Mouse (Mus musculus) cerebellum, postnatal 25 days (tissue): ENCODE data around the gene Nt5c2.
"Not testable (repeated sequence)": the region's sequence is repeated elsewhere in the genome, so short reads cannot be mapped to it uniquely, and the experiment has no call there.

Experiments
- DNase-seq, 2 experiments: peaks; one replicate each; pipeline ENCODE4 v3.0.0; 2021; ENCODE audit warnings: mixed read lengths in 2 of 2

The Nt5c2 gene

DNA sequence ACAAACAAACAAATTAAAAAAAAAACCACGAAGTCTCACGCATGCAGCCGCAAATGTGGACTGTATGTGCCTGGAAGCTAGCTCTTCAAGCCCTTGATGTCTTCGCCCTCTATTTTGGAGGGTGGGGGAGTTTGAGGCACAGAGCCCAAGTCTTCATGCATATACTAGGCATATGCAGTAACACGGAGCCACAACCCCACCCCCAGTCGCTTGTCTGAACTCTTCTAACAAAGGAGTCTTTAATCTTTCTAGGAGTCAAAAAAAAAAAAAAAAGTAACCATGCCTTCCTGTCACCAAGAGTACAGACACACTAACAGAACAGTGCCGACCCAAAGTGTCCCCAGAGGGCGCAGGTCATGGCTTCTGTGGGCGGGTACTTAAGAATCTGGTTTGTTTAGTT, 1.0 kb upstream of the Nt5c2 start:
- DNase-seq, result peak in 1 of 2 experiments; percentile 36

DNA sequence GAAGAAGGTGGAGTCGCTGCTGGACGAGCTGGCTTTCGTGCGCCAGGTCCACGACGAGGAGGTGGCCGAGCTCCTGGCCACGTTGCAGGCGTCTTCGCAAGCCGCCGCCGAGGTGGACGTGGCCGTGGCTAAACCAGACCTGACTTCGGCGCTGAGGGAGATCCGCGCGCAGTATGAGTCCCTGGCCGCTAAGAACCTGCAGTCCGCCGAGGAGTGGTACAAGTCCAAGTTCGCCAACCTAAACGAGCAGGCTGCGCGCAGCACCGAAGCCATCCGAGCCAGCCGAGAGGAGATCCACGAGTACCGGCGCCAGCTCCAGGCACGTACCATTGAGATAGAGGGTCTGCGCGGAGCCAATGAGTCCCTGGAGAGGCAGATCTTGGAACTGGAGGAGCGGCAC, 443 bp upstream of the Nt5c2 start:
- DNase-seq, result no peak

DNA sequence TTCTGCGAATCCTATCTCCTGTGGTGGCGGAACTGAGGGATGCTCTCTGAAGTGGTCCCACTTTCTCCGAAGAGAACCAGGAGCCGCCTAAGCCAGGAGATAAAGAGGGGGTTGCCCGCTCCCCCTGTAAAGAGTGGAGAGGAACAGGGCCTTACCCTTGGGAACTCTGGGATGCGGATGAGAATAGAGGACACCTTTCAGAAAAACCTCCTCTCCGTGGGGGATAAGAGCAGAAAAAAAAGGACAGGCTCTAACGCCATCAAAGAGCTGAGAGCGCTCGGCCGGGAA, 850 bp downstream of the Nt5c2 start:
- DNase-seq, result no peak

DNA sequence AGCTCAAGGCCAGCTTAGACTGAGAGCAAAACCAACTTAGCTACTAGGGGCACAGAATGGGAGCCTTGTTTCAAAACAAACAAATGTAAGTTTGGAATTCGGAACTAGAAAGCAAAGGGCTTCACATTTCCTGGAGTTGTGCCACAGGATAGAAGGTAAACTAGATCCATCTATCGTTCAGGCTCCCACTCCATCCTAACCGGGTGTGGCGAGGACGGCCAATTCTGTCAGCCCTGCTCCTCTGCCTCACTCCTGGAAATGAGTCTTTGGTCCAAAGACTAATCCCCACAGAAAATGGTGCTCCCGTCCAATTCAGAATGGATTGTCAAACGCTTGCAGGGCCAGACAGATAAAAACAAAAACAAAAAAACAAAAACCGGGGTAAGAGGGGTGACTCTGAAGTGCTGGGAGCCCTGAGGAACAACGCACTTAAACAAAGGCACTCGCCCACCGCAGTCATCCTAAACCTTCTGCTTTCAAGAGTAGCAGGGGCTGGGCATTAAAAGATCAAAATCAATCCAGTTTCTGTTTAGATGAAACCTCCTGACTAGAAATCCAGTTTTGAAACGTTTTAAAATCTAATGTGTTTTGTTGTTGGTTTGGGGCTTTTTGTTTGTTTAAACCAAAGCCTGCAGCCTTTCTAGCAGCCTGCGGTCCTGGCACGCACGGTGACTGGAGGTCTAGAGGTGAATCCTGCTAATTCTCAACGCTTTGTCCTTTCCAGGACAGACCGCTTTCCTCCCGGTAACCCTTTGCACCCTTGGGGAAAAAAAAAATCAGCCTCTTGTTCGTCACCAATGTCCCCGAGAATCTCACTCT, 1.4 kb downstream of the Nt5c2 start:
- DNase-seq, result peak; percentile 37 to 53

DNA sequence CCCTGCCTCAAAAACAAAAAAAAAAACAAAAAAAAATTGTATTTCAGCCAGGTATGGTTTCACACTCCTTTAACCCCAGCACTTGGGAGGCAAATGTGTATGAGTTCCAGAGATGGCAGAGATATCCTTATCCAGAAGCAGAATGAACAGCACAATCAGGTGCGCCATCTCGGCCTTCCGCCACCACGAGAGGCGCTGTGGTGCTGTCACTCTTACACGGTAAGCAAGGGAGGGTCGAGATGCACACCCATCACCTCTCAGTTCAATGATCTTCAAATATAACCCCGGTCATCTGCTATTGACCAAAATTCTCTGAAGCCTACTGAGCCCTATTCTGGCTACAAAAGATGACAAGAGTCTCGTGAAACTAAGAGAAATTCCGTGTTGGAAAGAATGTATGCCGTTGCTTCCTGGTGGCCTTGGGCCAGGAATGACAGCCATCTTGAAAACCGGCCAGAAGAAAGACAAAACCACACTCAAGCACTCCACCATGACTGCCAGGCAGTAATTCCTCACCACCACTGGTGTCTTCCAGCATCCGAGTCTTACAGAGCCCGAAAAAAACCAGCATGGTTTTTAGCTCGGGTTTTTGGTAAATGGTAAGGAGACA, 2.3 kb downstream of the Nt5c2 start:
- peak; percentile 23 to 53 for DNase-seq

DNA sequence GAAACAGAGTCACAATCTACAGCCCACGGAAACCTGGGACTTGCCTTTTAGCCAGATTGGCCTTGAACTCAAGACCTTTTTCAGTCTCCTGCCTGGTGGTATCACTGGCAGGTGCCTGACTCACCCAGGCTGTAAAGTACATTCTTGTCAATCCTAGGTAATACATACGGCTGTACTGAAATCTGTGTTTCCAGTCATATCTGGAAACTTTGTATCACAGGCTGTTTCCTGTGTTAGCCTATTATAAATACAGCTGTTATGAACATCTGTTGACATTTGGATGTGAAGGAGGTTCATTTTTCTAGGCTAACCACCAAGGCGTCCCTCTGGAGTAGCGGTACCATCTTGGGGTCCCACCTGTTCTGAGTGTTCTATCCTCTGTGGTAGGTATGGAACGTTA, 5.0 kb downstream of the Nt5c2 start:
- no peak for DNase-seq

DNA sequence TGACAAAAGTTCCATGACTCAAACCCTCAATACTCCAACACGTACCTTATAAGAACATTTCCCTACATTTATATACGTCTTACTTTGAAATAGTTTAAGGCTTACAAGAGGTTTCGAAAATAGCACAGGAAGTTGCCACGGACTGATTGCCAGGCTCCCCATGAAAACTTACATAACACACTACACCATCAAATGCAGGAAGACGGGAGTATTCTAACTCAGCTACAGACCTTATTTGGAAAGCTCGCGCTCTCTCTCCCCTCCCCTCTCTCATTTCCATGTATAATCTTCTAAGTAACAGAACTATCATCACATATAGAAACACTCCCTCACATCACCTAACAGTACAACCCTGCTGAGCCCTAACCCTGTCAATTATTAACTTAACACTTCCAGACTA, 5.5 kb downstream of the Nt5c2 start:
- no peak for DNase-seq

DNA sequence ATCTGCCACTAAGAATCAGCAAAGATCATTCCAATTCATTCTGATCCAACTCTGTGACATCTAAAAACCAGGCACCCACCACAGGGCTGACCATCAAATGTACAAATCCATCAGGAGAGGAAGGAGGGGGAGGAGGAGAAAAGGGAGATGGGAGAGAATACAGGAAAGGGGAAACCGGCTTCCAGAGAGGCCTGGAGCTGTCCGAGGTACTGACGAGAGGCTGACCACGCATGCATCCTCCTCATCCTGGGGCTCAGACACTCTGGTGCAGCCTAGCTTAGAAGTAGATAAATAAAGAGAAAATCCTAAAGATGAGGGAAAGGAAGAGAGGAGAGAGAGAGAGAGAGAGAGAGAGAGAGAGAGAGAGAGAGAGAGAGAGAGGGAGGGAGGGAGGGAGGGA, 8.6 kb downstream of the Nt5c2 start:
- no peak for DNase-seq

DNA sequence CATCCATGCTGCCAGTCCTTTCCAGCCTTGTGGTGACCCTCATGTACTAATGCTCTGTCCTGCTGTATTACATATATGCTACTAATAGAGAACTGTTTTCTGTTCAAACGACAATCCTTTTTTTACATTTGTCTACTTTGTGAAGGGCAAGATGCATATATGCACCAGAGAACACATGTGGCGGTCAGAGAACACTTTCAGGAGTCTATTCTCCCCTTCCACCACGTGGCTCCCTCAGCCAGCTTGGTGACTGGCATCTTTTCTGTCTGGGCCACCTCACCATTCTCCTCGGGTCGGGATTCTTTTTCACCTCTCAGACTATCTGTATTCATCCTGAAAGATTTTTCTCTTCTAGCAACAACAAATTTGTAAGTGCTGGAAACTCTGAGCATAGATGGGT, 9.1 kb downstream of the Nt5c2 start:
- no peak for DNase-seq

DNA sequence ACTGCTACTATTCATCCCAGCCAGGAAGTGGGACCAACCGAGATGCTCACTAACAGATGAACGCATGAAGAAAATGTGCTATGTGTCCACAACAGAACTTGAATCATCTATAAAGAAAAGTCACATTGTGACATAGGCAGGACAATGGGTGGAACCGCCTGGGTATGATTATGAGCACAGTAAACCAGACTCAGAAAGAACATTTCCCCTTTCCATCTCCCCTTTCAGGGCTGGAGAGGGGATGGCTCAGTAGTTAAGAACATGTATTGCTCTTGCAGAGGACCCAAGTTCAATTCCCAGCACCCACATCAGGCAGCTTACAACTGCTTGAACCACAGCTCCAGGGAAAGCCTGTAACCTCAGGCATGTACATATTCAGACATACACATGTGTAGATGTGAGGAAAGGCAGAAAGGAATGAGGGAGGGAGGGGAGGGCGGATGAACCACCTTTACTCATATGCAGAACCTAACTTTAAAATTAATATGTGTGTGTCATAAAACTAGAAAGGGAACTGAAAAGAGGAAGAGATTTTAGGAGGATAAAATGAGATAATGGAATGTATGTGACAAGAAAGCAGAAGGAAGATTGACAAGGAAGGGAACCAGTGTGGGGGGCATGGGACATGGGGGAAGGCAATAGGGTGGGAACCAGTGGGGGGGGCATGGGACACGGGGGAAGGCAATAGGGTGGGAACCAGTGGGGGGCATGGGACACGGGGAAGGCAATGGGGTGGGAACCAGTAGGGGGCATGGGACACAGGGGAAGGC, 11.0 kb downstream of the Nt5c2 start:
- no peak for DNase-seq

DNA sequence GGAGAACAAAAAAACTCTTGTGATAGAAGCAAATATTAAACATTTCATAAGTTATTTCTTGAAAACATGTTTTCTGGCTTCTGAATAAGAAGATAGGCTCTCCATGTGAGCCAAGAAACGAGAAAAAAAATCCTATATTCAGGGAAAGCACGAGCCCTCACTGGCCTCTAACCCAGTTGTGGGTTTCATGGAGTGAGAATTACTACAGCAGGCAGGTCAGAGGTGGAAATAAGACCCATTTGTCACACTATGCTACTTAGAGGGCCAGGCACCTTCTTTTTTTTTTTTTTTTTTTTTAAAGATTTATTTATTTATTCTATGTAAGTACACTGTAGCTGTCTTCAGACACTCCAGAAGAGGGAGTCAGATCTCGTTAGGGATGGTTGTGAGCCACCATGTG, 14.6 kb downstream of the Nt5c2 start:
- not testable (repeated sequence) for DNase-seq

DNA sequence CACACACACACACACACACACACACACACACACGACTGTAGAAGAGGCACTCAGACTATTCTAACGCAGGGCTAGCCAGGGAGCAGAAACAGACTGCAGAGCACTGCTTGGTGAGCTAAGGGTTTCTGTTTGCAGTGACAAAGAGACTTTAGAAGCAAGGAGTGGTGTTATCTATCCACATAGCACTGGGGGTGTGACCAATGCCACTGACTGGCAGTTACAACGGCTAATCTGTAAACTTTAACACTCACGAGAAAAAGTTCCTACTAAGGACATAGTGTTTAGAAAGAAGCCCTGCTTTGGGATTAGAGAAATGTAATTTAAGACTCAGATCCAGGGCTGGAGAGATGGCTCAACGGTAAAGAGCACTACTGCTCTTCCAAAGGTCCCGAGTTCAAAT, 15.2 kb downstream of the Nt5c2 start:
- no peak for DNase-seq

DNA sequence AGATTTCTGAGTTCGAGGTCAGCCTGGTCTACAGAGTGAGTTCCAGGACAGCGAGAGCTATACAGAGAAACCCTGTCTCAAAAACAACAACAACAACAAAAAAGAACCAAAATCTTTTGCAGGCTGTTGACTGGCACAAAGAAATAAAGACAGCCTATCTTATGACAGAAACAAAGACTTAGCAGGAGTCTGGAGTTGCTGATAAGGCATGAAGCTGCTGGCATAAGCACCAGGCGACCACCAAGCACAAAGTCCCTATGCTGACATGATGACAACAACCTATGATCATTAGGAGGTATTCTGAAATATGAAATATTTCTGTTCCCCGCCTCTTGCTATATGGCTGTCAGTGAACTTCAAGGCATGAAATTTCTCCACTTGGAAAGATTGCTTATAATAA, 16.0 kb downstream of the Nt5c2 start:
- DNase-seq, result no peak

DNA sequence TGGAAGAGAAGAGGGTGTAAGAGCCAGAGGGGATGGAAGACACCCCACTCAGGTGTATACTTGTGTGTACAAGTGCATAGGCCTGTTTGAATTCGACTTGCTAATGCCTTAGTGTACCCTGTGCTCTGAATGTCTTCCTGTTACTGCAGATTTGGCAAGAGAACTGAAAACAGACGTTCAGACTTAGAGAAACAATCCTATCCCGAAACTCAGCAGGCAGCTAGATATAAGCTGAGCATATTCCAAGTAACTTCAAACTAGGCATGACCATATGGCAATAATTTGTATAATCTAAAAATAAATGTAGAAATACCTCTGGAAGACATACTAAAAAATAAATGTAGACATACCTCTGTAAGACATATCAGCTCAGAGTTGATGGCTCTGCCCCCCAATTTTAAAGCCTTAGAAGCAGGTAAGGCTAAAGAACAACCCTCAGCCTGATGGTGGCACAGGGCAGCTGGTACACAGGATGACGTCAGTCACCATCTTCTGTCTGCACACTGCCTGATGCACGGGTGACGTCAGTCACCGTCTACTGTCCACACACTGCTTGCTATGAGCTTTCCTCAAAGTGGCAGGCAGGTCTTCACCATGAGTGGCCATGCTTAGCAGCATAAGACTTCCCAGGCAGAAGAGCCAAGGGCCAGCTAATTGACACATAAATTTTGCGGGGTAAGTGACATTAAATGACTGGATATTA, 16.6 kb downstream of the Nt5c2 start:
- peak; percentile 41 to 47 for DNase-seq

DNA sequence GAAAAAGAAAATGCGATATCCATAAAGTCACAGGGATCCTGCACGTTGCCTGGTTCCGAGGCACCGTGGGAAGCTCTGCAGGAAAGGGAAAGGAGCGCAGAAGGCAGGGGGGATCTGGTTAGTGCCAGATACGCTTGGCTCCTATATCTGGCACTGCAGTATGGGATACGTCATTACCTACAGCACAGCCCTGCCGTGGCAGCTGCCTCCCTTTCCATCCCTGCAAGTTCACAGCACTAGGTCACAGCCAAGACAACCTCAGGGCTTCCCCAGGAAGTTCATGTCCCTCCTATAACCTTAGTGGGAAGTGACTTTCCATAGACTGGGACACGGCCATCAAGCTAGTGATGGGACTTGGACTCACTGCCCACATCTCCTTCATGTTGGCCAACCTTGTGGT, 18.9 kb downstream of the Nt5c2 start:
- peak; percentile 44 to 48 for DNase-seq

DNA sequence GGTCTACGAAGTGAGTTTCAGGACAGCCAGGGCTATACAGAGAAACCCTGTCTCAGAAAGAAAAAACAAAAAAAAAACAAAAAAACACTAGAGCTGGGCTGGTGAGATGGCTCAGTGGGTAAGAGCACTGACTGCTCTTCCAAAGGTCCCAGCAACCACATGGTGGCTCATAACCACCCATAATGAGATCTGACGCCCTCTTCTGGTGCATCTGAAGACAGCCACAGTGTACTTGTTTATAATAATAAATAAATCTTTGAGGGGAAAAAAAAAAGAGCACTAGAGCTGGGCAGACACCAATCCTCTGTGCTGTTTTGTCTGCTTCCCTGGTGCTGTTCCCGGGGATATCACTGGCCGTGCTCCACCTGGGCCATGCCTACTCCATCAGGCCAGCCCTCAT, 22.6 kb downstream of the Nt5c2 start:
- not testable (repeated sequence) for DNase-seq

DNA sequence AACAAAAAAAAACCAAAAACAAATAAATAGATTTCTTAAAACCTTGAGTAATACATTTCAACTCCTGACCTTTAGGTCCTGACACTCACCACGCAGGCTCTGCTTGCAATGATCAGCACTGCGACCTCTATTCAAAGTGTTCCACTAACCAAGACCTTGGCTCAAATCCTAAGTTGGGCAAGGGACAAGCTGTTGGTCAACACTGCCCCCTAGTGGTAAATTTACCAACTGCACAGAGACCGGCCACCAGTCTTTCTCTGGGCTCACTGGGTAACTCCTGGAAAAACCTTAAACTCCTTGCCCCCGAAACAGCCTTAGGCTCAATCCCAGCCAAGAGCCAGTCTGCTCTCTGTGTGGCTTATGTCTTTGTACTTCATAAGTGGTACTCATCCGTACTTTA, 23.8 kb downstream of the Nt5c2 start:
- peak; percentile 91 to 93 for DNase-seq

DNA sequence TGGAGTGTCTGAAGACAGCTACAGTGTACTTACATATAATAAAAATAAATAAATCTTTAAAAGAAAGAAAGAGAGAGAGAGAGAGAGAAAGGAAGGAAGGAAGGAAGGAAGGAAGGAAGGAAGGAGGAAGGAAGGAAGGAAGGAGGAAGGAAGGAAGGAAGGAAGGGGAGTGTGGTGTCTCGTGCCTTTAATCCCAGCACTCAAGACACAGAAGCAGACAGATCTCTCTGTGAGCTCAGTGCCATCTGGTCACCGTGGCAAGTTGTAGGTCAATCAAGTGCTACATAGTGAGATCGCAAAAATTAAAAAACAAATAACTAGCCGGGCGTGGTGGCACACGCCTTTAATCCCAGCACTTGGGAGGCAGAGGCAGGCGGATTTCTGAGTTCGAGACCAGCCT, 24.3 kb downstream of the Nt5c2 start:
- DNase-seq, result not testable (repeated sequence)

DNA sequence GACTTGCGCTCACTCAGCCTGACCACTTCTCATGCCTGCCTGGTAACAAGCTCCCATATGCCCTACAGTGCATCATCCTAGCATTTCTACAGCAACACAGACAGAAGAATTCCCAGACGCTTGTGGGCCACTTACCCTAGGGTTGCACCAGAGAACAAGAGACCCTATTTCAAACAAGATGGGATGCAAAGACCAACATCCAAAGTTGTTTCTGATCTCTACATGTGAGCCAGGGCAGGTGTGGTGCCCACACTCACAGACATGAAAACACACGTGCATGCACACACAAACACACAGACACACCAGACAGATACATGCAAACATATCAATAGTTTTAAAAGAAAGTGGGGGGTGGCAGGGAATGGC, 24.8 kb downstream of the Nt5c2 start:
- DNase-seq, result no peak

DNA sequence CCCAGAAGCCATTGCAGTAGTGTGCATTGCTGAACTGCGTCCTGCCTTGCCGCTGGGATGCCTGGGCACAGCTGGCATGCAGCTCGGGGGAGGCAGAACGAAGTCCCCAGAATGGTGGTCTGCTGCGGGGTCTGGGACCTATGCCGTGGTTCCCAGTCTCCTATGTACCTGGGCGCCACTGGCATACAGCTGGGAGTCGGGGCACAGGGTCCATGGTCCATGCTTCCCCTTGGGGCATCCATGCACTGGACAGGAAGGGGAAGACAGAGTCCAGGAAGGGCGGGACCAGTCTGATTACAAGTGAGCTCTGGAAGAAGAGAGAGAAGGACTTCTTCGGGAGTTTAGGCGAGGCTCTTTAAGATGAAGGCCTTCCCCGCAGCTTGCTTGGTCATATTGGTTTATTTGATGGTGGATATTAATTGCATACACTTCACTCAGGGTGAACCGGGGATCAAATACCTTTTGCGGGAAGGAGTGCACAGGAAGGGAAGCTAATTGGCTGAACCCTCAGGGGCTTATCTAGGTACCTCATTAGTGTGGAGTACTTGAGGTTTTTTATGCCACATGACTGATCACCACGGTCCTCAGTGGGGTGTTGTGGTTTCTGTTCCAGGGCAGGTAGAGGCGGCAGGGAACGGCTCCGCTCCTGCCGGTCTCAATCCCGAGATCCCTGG, 25.3 kb downstream of the Nt5c2 start:
- DNase-seq, result no peak

DNA sequence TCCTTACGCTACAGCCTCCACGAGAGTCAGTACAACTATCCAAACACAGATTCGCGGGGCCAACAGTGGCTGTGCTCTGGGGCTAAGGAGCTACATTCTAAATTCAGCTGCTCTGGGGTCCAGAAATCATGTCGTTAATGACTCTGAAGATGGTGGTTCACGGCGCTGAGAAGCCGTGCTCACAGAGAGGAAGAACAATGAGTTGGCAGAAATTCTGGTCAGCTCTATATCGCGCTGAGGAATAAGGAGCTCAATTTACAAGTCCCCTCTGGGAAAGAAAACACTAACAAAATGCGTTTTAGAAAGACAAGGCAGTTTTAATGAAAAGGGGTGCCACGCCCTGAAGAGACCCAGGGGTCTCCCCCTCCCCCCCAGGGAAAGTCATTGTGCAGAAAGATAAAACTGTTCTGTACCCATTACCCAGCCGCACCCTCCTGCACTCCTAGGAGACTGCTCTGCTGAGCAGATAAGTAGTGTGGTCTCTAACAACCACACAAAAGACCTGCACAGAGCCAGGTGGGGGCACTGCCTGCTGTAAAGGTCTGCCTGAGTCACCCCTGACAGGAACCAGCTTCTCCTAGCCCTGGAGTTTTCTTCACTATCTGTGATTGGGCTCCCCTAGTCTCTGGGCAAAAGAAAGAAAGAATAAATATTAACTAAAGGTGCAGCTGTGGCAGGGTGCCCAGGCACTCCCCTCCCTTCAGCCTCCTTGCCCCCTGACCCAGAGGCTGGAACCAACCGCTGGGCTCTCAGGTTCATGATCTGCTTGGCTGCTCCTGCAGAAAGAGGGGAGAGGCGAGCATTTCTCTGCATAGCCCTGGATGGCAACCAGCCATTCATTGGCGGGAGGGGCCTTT, 26.5 kb downstream of the Nt5c2 start:
- peak in 1 of 2 experiments; percentile 49 for DNase-seq

DNA sequence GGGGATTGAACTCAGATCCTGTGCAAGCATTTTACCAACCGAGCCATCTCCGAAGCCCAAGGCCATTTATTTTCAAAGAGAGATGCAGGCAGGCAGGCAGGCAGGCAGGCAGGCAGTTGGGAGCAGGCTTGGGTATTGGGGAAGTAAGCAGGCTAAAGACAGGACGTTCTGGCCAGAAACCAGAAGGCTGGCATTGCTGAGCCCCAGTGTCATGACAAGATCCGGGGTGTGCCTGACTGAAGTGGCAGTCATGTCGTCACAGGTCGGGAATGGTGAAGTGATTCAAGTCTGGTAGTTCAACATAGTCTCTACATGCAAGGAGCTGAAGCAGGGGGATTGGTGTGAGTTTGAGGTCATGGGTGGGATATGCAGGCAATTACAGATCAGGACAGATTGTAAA, 27.3 kb downstream of the Nt5c2 start:
- DNase-seq, result no peak
